Mouse (Mus musculus): Measurements from ENCODE around the gene Pde10a. TPM values are rescaled to one million over a fixed set of nuclear protein-coding genes. Genes with fewer than 3 reads are reported as not detected.

Pde10a gene
- polyA plus RNA-seq, 1 experiment, result 0.34 TPM

GRCm38 (mm10) chr17:9035561-9036348, 510.6 kb downstream of the Pde10a start:
- TF ChIP-seq TCF12 (IDR thresholded peaks at IDR 0.05; ENCODE audit: insufficient read depth, poor library complexity, severe bottlenecking), result no peak
- no peak for TF ChIP-seq USF1 (IDR thresholded peaks at IDR 0.05; ENCODE audit: low read depth)
- TF ChIP-seq REST (IDR thresholded peaks at IDR 0.05; ENCODE audit: insufficient read depth, insufficient read length), result no peak
- TF ChIP-seq POLR2AphosphoS2 (IDR thresholded peaks at IDR 0.05; ENCODE audit: insufficient read length, low read depth), result no peak
- no peak for TF ChIP-seq POLR2A (IDR thresholded peaks at IDR 0.05; ENCODE audit: insufficient read length, low read depth)
- TF ChIP-seq MYOD1 (IDR thresholded peaks at IDR 0.05; ENCODE audit: control insufficient read depth in 1 of 3, insufficient read length in 2 of 3, low read depth in 2 of 3), result peak in 1 of 3 experiments; percentile 23
- TF ChIP-seq SRF (IDR thresholded peaks at IDR 0.05; ENCODE audit: control insufficient read depth, insufficient read length, low read depth), result no peak
- Histone ChIP-seq H3K4me2 (ENCODE audit: low read depth) (no peak overlapping the region), H3K4me3 (no peak overlapping the region), H3K36me3 (ENCODE audit: control insufficient read depth, insufficient read depth) (no peaks in the 10 kb centered on the region), H3K27me3 (ENCODE audit: control insufficient read depth, insufficient read depth, insufficient read length) (no peaks in the 10 kb centered on the region), H3ac (ENCODE audit: control insufficient read depth, insufficient read length) (no peak overlapping the region), H3K79me2 (ENCODE audit: control insufficient read depth, insufficient read depth) (no peaks in the 10 kb centered on the region)

Other genes with a start within 250 kb of the Pde10a start
- gene Mpc1, start 242.5 kb upstream of the Pde10a start, polyA plus RNA-seq (2012; fragmentation: generic; extraction: Trizol), result 66.6 TPM
- gene Sft2d1, start 214.3 kb upstream of the Pde10a start, polyA plus RNA-seq (2012; fragmentation: generic; extraction: Trizol), result 56.2 TPM
- gene Prr18, start 187.9 kb upstream of the Pde10a start, polyA plus RNA-seq (2012; fragmentation: generic; extraction: Trizol), result 0.19 TPM
- gene T2, start 169.4 kb upstream of the Pde10a start, polyA plus RNA-seq (2012; fragmentation: generic; extraction: Trizol), result 0.07 TPM
- 0.10 TPM for gene T, start 90.9 kb upstream of the Pde10a start, polyA plus RNA-seq (2012; fragmentation: generic; extraction: Trizol)
- gene Gm17087, start 41.6 kb downstream of the Pde10a start, polyA plus RNA-seq (2012; fragmentation: generic; extraction: Trizol), result not detected

All from myocyte (in vitro differentiated cells).